Mouse (Mus musculus) retina, embryonic 14.5 days (tissue): ENCODE results near the gene Idh3a.
A peak's percentile ranks its signal among the peaks of the same experiment; 100 is the strongest.
"Not testable (repeated sequence)": the region's sequence is repeated elsewhere in the genome, so short reads cannot be mapped to it uniquely, and the experiment has no call there.

Source experiments
- DNase-seq: peaks from one replicate; pipeline ENCODE4 v3.0.0-alpha.2; 2015; ENCODE audit warnings: low spot score

The Idh3a gene

DNA sequence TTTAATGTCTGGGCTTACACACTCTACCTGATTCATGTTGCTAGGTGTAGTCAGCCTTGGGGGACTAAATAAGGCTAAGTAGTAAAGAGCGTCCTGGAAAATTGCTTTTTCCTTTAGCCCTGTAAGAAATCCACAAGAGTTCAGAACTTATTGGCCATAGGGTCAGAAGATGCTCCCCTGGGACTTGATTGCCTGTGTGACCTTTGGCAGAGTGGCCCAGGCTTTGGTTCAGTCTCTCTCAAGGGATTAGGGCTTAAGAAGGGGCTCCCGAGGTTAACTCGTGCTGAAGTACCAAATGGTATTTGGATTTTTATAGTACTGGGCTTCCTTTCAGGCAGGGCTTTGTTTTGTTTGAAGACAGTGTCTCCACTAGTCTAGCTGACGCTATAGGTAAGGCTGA, 1.7 kb downstream of the Idh3a start:
- DNase-seq = no peak

DNA sequence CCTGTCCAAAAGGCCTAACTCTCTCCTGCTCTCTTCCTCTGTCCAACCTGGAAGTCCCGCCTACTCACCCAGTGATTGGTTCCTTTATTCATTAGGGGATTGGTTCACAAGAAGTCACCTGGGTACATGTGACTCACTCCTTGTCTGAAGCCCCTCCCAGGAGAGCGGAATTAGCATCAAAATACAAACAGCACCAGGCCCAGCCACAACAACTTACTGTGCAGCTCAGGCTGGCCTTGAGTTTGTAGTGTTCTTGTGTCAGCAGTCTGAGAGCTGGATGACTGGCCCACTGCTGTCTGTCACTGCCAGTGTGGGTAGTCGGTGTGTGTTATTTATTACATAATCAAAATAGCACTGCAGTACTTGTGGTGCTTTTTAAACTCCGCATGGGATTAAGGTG, 7.5 kb downstream of the Idh3a start:
- DNase-seq = not testable (repeated sequence)

DNA sequence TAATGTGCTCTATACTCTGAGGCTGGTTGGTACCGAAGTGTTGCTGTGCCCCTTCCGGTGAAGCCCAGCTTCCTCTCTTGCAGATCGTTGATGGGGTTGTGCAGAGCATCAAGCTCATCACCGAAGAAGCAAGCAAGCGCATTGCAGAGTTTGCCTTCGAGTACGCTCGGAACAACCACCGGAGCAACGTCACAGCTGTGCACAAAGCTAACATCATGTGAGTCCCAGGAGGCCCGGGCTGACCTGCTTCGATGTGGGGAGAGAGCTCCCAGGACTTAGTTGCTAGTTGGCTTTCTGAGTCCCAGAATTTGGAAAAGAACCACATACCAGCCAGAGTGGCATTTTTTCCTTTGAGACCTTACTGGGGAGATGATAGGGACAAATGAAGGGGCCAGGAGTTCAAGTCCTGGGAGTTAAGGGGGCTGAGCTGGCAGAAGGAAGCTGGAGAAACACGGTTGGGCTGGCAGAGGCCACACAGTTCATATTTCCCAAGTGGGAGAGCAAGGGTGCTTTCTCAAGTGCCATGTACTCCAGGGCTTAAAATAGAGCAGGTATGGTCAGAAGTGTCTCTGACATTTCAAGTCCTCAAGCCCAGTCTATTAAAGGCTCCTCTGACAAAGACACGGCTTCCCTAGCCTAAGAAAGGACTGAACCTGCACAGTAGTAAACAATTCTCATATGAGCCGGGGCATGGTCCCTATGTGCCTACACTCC, 10.8 kb downstream of the Idh3a start:
- DNase-seq = no peak

DNA sequence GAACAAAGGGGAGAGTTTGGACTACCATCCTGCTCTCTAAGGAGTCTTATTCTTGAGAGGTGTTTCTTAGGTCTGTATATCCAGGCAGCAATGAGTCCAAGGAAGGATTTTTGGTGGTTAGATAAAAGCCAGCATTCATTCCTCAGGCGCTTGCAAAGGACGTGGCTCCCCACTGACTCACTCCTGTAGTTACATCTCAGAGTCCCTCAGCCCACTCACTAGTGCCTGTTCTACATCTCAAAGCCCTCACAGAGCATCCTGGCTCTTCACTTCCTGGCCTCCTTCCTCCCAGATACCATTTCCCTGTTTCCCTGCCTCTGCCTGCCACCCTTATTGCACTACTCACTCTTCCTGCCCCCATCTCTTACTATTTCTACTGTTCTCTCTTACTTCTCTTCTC, 16.3 kb downstream of the Idh3a start:
- no peak for DNase-seq

DNA sequence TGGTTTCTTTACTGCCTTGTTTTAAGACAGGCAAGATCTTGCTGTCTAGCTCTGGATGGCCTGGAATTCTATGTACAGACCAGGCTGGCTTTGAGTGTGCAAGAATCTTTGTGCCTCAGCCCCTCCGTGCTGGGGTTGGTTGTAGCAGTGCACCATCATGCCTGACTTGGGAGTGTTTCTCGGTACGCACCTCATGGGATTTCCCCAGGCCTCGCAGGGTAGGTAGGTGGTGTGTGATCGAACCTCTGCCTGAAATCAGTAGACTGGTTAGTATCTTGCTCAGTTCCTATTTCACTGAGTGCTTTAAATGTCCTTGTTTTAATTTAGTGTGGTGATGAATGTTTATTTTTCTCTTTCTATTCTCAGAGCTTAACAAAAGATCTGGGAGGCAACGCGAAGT, 16.8 kb downstream of the Idh3a start:
- no peak for DNase-seq

DNA sequence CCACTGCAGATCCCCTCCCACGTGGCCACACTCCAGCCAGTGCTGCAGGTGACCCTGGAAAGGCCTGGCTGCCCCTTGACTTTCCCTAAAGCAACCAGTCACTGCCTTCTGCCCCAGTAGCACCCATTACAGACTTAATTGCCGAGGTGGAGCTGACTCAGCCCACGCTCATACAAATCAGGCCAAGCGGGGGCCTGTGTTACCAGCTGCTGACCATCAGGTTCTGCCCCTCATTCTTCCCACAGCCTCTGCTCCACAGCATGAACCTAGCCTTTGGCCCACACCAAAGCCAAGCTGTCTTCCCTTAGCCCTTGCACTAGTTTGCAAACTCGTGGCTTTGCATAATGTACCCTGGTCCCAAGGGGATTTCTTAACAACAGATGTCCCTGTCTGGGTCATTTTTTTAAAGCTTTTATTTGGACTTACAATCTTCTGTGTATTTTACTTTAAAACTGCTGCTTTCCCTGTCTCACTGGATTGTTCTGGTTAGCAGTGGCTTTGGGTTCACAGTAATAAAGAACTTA, 18.1 kb downstream of the Idh3a start:
- no peak for DNase-seq

- peak; percentile 77 for DNase-seq
Observed at GRCm38 (mm10) chr9:54604886-54605285, 18.8 kb downstream of the Idh3a start.

DNA sequence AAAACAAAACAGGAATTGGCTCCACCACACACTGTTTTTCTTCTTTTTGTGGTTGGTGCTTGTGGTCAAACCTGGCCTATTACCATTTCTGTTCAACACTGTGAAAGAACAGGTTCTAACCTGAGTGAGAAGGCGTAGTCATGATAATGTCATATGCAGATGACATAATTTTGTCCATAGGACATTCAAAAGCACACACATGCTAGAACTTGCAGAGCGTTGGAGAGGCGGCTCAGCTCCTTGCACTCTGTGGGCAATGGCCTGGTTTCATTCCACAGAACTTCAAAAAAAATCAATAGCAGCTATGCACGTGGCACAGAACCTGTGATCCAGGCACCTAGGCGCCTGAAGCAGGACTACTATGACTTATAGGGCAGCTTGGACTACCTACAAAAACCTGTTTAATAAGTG, 26.7 kb downstream of the Idh3a start:
- no peak for DNase-seq

DNA sequence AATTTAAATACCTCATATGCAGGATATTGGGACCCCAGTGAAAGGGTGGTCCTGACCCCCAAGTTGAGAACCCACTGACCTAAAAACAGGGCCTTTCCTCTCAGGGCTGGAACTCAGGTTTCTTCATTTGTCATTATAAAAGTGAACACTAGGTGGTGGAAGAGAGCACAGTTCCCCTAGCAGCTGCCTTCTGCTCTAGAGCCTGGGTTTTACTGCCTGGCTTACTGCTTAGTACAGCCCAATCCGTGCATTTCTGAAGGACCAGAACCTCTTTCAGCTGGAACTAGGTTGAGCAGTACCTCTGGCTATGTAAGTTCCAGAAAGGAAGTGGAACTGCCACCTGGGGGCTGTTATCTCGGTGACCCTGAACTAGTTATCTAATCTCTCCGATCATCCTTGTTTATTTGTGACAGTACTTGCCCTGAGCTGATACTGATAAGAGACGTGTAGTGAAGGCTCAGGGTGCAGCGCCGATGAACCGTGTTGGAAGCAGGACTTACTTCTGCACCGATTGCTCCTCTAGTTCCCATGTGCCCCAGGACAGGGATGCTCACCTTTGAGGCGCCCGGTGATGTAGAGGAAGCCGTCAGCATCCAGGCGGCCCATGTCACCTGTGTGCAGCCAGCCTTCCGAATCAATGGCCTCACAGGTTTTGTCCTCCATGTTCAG, 28.2 kb downstream of the Idh3a start:
- DNase-seq = peak; percentile 92

GRCm38 (mm10) chr9:54627240-54627639, 41.1 kb downstream of the Idh3a start:
- no peak for DNase-seq

GRCm38 (mm10) chr9:54628752-54629151, 42.6 kb downstream of the Idh3a start:
- DNase-seq = no peak

- no peak for DNase-seq
Observed at GRCm38 (mm10) chr9:54629613-54630261, 43.6 kb downstream of the Idh3a start.

DNA sequence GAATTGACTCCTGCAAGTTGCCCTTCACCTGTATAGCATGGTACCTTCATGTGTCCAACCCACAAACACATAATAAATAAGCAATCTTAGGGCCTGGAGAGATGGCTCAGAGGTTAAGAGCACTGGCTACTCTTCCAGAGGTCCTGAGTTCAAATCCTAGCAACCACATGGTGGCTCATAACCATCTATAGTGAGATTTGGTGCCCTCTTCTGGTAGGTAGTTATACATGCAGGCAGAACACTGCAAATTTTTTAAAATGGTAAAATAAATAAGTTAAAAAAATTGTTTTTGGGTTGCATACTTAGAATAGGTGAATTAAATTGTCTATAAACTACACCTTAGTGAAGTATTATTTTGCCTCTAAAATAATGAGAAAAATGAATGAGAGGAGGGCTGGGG, 44.8 kb downstream of the Idh3a start:
- DNase-seq = no peak

DNA sequence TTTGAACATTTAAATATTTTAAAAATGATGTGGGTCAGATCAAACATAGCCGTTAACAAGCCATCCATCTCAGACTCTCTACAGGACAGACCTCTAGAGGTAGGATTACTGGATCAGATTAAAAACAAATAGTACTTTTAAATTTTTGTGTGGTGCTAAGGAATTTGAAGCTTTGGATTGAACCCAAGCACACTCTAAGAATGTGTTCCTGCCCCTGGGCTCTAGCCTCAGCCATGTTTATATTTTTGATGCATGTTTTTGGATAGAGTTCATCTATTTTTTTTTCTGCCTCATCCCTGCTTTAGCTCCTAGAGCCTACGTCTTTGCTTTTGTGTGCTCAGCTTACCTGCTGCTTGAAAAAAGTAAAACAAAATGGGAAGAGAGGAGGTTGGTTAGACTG, 47.3 kb downstream of the Idh3a start:
- no peak for DNase-seq

DNA sequence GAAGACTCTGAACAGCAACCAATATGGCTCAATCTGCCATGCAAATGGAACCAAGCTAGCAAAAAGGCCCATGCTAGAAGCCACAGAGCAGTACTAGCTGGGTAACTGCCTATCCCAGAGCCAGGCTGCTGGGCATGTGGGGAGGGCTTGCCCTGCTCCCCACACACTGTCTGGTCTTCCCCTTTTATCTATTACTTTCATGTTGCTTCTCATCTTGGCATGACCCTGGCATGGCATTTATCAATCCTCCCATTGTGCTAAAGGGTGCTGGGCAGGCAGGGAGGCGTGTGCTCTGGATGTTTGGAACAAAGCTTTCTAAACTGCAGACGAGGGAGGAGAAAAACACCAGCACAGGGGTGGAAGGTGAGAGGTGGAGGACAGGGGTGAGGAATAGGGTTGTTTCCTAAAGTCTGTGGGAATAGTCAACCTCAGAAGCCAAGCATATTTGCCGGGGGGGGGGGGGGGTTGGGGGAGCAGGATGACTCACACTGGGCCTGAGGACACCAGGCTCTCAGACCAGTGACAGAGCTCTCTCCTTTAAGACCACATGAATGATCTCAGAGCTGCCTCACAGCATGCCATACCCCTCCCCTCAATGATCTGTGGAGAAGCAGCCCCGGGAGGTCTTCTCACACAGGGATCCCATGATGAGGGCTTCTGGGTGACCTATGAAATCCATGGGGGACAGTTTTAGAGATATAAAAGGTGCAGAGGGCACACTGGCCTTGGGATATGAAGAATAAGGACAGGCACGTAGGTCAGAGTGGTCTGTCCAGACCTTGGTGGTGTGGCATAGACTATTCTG, 51.6 kb downstream of the Idh3a start:
- no peak for DNase-seq

- no peak for DNase-seq
Observed at GRCm38 (mm10) chr9:54639192-54639591, 53.1 kb downstream of the Idh3a start.

- no peak for DNase-seq
Observed at GRCm38 (mm10) chr9:54641548-54641947, 55.4 kb downstream of the Idh3a start.

DNA sequence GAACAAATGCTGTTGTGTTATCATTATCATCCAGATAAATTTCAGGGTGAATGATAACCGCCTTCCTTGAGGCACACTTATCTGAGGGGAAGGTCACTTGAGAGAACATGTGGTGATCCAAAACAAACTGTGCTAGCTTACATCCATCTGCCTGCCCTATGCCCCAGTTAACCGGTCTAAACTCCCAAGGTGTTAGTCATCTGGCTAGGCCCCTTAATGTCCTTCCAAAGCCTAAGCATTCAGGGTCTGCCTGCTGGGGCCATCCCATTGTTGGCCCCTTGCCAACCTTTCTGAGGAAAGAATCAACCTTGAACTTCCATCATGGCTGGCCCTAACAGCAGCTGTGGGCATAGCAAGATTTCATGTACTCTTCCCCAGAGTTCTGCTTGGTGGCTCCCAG, 56.0 kb downstream of the Idh3a start:
- DNase-seq = no peak

DNA sequence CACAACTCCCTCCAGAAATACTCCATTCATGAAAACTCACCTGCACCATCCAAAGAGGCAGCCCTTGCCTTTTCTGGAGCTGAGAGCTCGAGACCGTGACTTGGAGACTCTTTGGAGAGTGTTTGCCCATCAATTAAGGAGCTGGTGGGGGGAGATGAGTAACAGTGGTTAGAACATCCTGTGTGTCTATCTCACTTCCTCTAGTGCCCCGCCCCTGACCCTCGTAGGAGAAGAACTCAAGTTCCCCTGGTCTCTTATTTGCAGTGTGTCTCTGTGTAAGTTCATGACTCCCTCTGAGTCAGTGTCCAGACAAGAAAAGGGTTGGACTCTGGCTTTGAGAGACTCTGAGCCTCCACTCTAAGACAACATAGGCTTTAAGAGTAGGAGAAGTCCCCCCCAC, 56.4 kb downstream of the Idh3a start:
- DNase-seq = no peak

- DNase-seq = no peak
Observed at GRCm38 (mm10) chr9:54643179-54643578, 57.0 kb downstream of the Idh3a start.

DNA sequence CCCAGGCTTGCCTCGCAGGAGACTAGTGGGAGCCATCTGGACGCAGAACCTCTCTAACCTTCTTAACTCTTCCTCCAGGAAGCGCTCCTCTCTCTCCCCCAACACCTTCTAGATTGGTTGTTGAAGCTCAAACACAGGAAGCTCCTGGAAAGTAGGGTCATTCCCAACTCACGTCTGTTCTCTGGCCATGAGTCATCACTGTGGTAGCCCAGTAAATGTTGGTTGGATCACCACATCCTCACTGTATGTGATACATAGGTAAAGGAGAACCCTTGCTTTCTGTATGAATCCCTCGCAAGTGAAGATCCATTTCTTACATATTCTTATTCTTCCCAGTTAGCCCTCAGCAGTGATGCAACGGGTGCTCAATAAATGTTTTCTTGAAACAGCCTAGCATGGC, 59.4 kb downstream of the Idh3a start:
- no peak for DNase-seq

DNA sequence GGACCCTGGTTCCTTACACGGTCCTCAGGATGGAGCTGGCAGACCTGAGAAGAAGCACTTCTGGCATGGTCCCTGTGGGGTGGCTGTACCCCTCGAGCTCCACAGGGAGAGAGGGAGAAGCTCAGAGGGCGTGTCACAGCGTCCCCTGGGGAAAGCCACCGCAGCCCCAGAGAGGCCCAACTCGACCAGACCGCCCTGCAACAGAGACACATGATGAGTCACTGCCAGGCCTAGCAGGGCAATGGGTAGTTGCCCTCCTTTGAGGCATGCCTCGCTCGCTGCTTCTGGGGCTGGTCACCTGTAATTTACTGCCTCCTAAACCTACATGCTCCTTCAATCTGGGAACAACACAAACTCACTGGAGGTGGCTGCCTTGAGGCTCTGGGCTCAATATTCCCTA, 60.1 kb downstream of the Idh3a start:
- no peak for DNase-seq
